Mouse (Mus musculus) gastrocnemius, postnatal 36 days (tissue): Measurements from ENCODE around the gene Fkbp1b. TPM values are rescaled to one million over a fixed set of nuclear protein-coding genes. Genes with fewer than 3 reads are reported as not detected.
"Not testable (repeated sequence)": the region's sequence is repeated elsewhere in the genome, so short reads cannot be mapped to it uniquely, and the experiment has no call there.

ENCODE experiments used
- DNase-seq, 2 experiments: peaks; one replicate each; pipeline ENCODE4 v3.0.0; 2022
- intact Hi-C: fragments of 180-260 bp; cut with DNase I; formaldehyde crosslinking; loops from one replicate; pipeline ENCODE4 v1.15.1; 2025
- total RNA-seq, 2 experiments: library from RNA; stranded (reverse); gene quantifications; 2 replicates each; pipeline ENCODE4 v1.2.3; 2021

Fkbp1b gene
- total RNA-seq, 2 experiments from 2014 or later: 1.0 to 1.2 TPM

- intact Hi-C loops: loop anchor here (5.0 kb wide), 1 partner anchor 58 kb away; the partner anchor contains the start of gene Atad2b
- no peak for DNase-seq
These were observed 18.0 kb upstream of the Fkbp1b start for GRCm38 (mm10) chr12:4859241-4859914.

- intact Hi-C loops: loop anchor here (5.0 kb wide), 1 partner anchor 60 kb away; the partner anchor contains the start of gene Atad2b
- DNase-seq: no peak
These were observed 15.4 kb upstream of the Fkbp1b start for GRCm38 (mm10) chr12:4856834-4857233.

GRCm38 (mm10) chr12:4856160-4856559 is 14.8 kb upstream of the Fkbp1b start:
- intact Hi-C loops: loop anchor here (5.0 kb wide), 1 partner anchor 61 kb away; the partner anchor contains the start of gene Atad2b
- no peak for DNase-seq

- intact Hi-C loops: no loop called here
- DNase-seq: no peak
These were observed 2.4 kb upstream of the Fkbp1b start for GRCm38 (mm10) chr12:4843741-4844140.

GRCm38 (mm10) chr12:4842890-4843597 is 1.7 kb upstream of the Fkbp1b start, which contains the start of gene Wdcp:
TSS of gene Wdcp (plus strand) at chr12:4843303.
- intact Hi-C loops: no loop called here
- DNase-seq: peak; percentile 80 to 83

GRCm38 (mm10) chr12:4842456-4842855 is 1.1 kb upstream of the Fkbp1b start:
- no peak for DNase-seq
- intact Hi-C loops: no loop called here

GRCm38 (mm10) chr12:4840741-4841140 is 650 bp downstream of the Fkbp1b start:
- intact Hi-C loops: loop anchor here (2.0 kb wide), 1 partner anchor 24 kb away; the partner anchor contains the start of gene Sf3b6
- no peak for DNase-seq

GRCm38 (mm10) chr12:4840010-4840409 is 1.4 kb downstream of the Fkbp1b start:
- intact Hi-C loops: loop anchor here (2.0 kb wide), 1 partner anchor 23 kb away; the partner anchor contains the start of gene Sf3b6
- DNase-seq: no peak

- intact Hi-C loops: no loop called here
- DNase-seq: no peak
These were observed 4.4 kb downstream of the Fkbp1b start for GRCm38 (mm10) chr12:4836959-4837358.

- DNase-seq: no peak
- intact Hi-C loops: no loop called here
These were observed 14.1 kb downstream of the Fkbp1b start for GRCm38 (mm10) chr12:4827256-4827655.

- DNase-seq: peak; percentile 98 to 99
- intact Hi-C loops: loop anchor here (2.0 kb wide), 1 partner anchor 23 kb away; the partner anchor contains the start of gene Fkbp1b
These were observed 23.9 kb downstream of the Fkbp1b start, which contains the start of gene Sf3b6 for GRCm38 (mm10) chr12:4817361-4818101. TSS of gene Sf3b6 (plus strand) at chr12:4817544.

GRCm38 (mm10) chr12:4816680-4817360 is 24.6 kb downstream of the Fkbp1b start:
- no peak for DNase-seq
- intact Hi-C loops: loop anchor here (2.0 kb wide), 1 partner anchor 24 kb away; the partner anchor contains the start of gene Fkbp1b

GRCm38 (mm10) chr12:4813636-4814035 is 27.8 kb downstream of the Fkbp1b start:
- intact Hi-C loops: no loop called here

GRCm38 (mm10) chr12:4811705-4812104 is 29.7 kb downstream of the Fkbp1b start:
- intact Hi-C loops: no loop called here
- DNase-seq: no peak

More at GRCm38 (mm10) chr12:4813636-4814035, 27.8 kb downstream of the Fkbp1b start:
- DNase-seq: peak in 1 of 2 experiments; percentile 11

GRCm38 (mm10) chr12:4811036-4811435 is 30.4 kb downstream of the Fkbp1b start:
- intact Hi-C loops: no loop called here
- DNase-seq: no peak

- intact Hi-C loops, DNase-seq: not testable (repeated sequence)
These were observed 43.9 kb downstream of the Fkbp1b start for GRCm38 (mm10) chr12:4797471-4797870.

- intact Hi-C loops: no loop called here
- DNase-seq: no peak
These were observed 47.7 kb downstream of the Fkbp1b start for GRCm38 (mm10) chr12:4793718-4794117.

GRCm38 (mm10) chr12:4788128-4788527 is 53.3 kb downstream of the Fkbp1b start:
- intact Hi-C loops, DNase-seq: not testable (repeated sequence)

GRCm38 (mm10) chr12:4784466-4784865 is 56.9 kb downstream of the Fkbp1b start:
- intact Hi-C loops: no loop called here
- DNase-seq: no peak

GRCm38 (mm10) chr12:4783598-4783997 is 57.8 kb downstream of the Fkbp1b start:
- intact Hi-C loops: no loop called here
- DNase-seq: no peak
